Mouse (Mus musculus): ENCODE results near the gene Add2.

Gene Add2

GRCm38 (mm10) chr6:86079323-86079722 lies 50.8 kb downstream of the Add2 start:
- in situ Hi-C loops (cut with MboI) = no loop called here

- in situ Hi-C loops (cut with MboI) = no loop called here
Measured at GRCm38 (mm10) chr6:86085518-86085917, 57.0 kb downstream of the Add2 start.

- in situ Hi-C loops (cut with MboI) = no loop called here
Measured at GRCm38 (mm10) chr6:86086851-86087571, 58.5 kb downstream of the Add2 start.

- in situ Hi-C loops (cut with MboI) = no loop called here
Measured at GRCm38 (mm10) chr6:86087813-86088212, 59.3 kb downstream of the Add2 start.

GRCm38 (mm10) chr6:86094202-86094838 lies 65.8 kb downstream of the Add2 start:
- in situ Hi-C loops (cut with MboI) = no loop called here

GRCm38 (mm10) chr6:86095518-86095917 lies 67.0 kb downstream of the Add2 start:
- in situ Hi-C loops (cut with MboI) = no loop called here

GRCm38 (mm10) chr6:86096733-86097132 lies 68.3 kb downstream of the Add2 start:
- in situ Hi-C loops (cut with MboI) = no loop called here

- in situ Hi-C loops (cut with MboI) = no loop called here
Measured at GRCm38 (mm10) chr6:86097155-86097554, 68.7 kb downstream of the Add2 start.

- in situ Hi-C loops (cut with MboI) = no loop called here
Measured at GRCm38 (mm10) chr6:86099003-86099402, 70.5 kb downstream of the Add2 start.

- in situ Hi-C loops (cut with MboI) = no loop called here
Measured at GRCm38 (mm10) chr6:86101451-86101850, 73.0 kb downstream of the Add2 start.

- in situ Hi-C loops (cut with MboI) = no loop called here
Measured at GRCm38 (mm10) chr6:86102874-86103273, 74.4 kb downstream of the Add2 start.

GRCm38 (mm10) chr6:86103614-86104013 lies 75.1 kb downstream of the Add2 start:
- in situ Hi-C loops (cut with MboI) = no loop called here

GRCm38 (mm10) chr6:86104719-86105118 lies 76.2 kb downstream of the Add2 start:
- in situ Hi-C loops (cut with MboI) = no loop called here

GRCm38 (mm10) chr6:86106045-86106444 lies 77.6 kb downstream of the Add2 start:
- in situ Hi-C loops (cut with MboI) = no loop called here

- in situ Hi-C loops (cut with MboI) = no loop called here
Measured at GRCm38 (mm10) chr6:86107101-86107500, 78.6 kb downstream of the Add2 start.

- in situ Hi-C loops (cut with MboI) = no loop called here
Measured at GRCm38 (mm10) chr6:86115843-86116242, 87.4 kb downstream of the Add2 start.

GRCm38 (mm10) chr6:86123057-86123456 lies 94.6 kb downstream of the Add2 start:
- in situ Hi-C loops (cut with MboI) = no loop called here

- in situ Hi-C loops (cut with MboI) = loop anchor here (25.0 kb wide), 1 partner anchor 237 kb away; the partner anchor contains the start of genes Fam136a and Snrpg
Measured at GRCm38 (mm10) chr6:86125761-86126160, 97.3 kb downstream of the Add2 start.

GRCm38 (mm10) chr6:86126953-86127581 lies 98.6 kb downstream of the Add2 start:
- in situ Hi-C loops (cut with MboI) = loop anchor here (25.0 kb wide), 1 partner anchor 235 kb away; the partner anchor contains the start of genes Fam136a and Snrpg

GRCm38 (mm10) chr6:86128504-86128903 lies 100.0 kb downstream of the Add2 start:
- in situ Hi-C loops (cut with MboI) = loop anchor here (25.0 kb wide), 1 partner anchor 234 kb away; the partner anchor contains the start of genes Fam136a and Snrpg

- in situ Hi-C loops (cut with MboI) = loop anchor here (25.0 kb wide), 1 partner anchor 232 kb away; the partner anchor contains the start of genes Fam136a and Snrpg
Measured at GRCm38 (mm10) chr6:86129872-86130498, 101.5 kb downstream of the Add2 start.

GRCm38 (mm10) chr6:86133882-86134281 lies 105.4 kb downstream of the Add2 start:
- in situ Hi-C loops (cut with MboI) = loop anchor here (25.0 kb wide), 1 partner anchor 228 kb away; the partner anchor contains the start of genes Fam136a and Snrpg
